Comparison of ENCODE assay signal across 21 mouse cellular contexts in the genomic region with DNA sequence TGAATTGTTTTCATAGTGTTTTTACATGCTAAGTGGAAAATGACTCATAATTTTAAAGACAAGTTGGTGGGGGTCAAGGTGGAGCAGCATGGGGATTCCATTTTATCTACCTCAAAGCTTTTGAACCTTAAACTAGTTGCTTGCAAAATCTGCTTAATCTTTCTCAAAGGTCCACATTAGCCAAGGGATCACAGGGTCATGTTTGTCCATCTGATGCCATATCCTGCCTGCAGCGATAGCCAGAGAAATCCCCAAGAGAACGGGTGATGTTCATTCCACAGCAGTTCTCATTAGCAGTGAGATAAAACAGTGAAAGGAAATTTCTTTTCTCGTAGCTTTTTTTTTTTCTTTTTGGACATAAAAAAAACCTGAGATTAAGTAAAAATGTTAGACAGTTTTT.
DNase-seq lines count a peak whose midpoint lies in the region; ATAC-seq and TF ChIP-seq lines count a peak whose summit lies in the region.
"Had no signal": no experiment of that assay in that cellular context is flagged by ENCODE, and none has a peak within 500 bp of the region (broad histone marks: within the 10 kb centered on the region; RNA-seq: fewer than 3 reads in every experiment).

No protein-coding gene starts in this region.

- no peaks in the 10 kb centered on the region for H3K36me3 ChIP-seq in heart, embryonic 10.5 days
- no peaks in the 10 kb centered on the region for H3K36me3 ChIP-seq in liver, embryonic 13.5 days
- H3K36me3 ChIP-seq in liver, postnatal 0 days (replicated peaks; ENCODE audit: insufficient read depth, low read length) = no peaks in the 10 kb centered on the region
- H3K36me3 ChIP-seq: embryonic facial prominence, embryonic 15.5 days; hindbrain, embryonic 12.5 days; limb, embryonic 13.5 days had no signal

- 54% methylated on average over 3 of the region's 3 CpGs for WGBS in heart, embryonic 10.5 days
- WGBS in liver, embryonic 13.5 days (ENCODE audit: insufficient replicate concordance) = 53% methylated on average over 3 of the region's 3 CpGs
- WGBS in liver, postnatal 0 days (ENCODE audit: insufficient replicate concordance) = 43% methylated on average over 3 of the region's 3 CpGs

- H3K27ac ChIP-seq in heart, embryonic 10.5 days = no peak overlapping the region
- H3K27ac ChIP-seq in liver, embryonic 13.5 days = no peak overlapping the region
- H3K27ac ChIP-seq in liver, postnatal 0 days (ENCODE audit: low read depth) = no peak overlapping the region
- H3K27ac ChIP-seq: embryonic facial prominence, embryonic 15.5 days; hindbrain, embryonic 12.5 days; limb, embryonic 13.5 days had no signal

- no peak for TF ChIP-seq EP300 in liver, postnatal 0 days (IDR thresholded peaks at IDR 0.05; ENCODE audit: low read depth)

- ATAC-seq in liver, embryonic 13.5 days (ENCODE audit: low read depth) = peak; percentile 64; the same call in 1 of the 2 replicates
- peak; percentile 33; the same call in 1 of the 2 replicates for ATAC-seq in liver, postnatal 0 days
- ATAC-seq: forebrain, embryonic 16.5 days had no signal

- no peak overlapping the region for H3K9ac ChIP-seq in liver, embryonic 13.5 days
- H3K9ac ChIP-seq in liver, postnatal 0 days (replicated peaks) = no peak overlapping the region
- H3K9ac ChIP-seq: embryonic facial prominence, embryonic 15.5 days; hindbrain, embryonic 12.5 days; limb, embryonic 13.5 days; lung, embryonic 14.5 days had no signal

- H3K4me1 ChIP-seq in heart, embryonic 10.5 days = no peaks in the 10 kb centered on the region
- H3K4me1 ChIP-seq in liver, embryonic 13.5 days (replicated peaks) = no peaks in the 10 kb centered on the region
- no peaks in the 10 kb centered on the region for H3K4me1 ChIP-seq in liver, postnatal 0 days (ENCODE audit: insufficient read depth)
- H3K4me1 ChIP-seq: embryonic facial prominence, embryonic 15.5 days; hindbrain, embryonic 12.5 days; limb, embryonic 13.5 days had no signal

- no peak overlapping the region for H3K4me2 ChIP-seq in liver, embryonic 13.5 days
- H3K4me2 ChIP-seq in liver, postnatal 0 days (ENCODE audit: low read depth, low read length) = no peak overlapping the region
- H3K4me2 ChIP-seq: embryonic facial prominence, embryonic 15.5 days; hindbrain, embryonic 12.5 days; limb, embryonic 13.5 days; lung, embryonic 14.5 days had no signal

- no peak for TF ChIP-seq CTCF in liver, postnatal 0 days (IDR thresholded peaks at IDR 0.05; ENCODE audit: low read depth)

- H3K9me3 ChIP-seq in heart, embryonic 10.5 days = no peaks in the 10 kb centered on the region
- H3K9me3 ChIP-seq in liver, embryonic 13.5 days (replicated peaks) = no peaks in the 10 kb centered on the region
- H3K9me3 ChIP-seq in liver, postnatal 0 days (ENCODE audit: low read length) = no peaks in the 10 kb centered on the region
- H3K9me3 ChIP-seq: embryonic facial prominence, embryonic 15.5 days; limb, embryonic 13.5 days had no signal

- H3K27me3 ChIP-seq in heart, embryonic 10.5 days (ENCODE audit: insufficient read depth, poor library complexity, severe bottlenecking) = no peaks in the 10 kb centered on the region
- no peaks in the 10 kb centered on the region for H3K27me3 ChIP-seq in liver, embryonic 13.5 days
- H3K27me3 ChIP-seq in liver, postnatal 0 days (ENCODE audit: insufficient read depth, low read length) = no peaks in the 10 kb centered on the region
- H3K27me3 ChIP-seq: CH12.LX; embryonic facial prominence, embryonic 15.5 days; hindbrain, embryonic 12.5 days; limb, embryonic 13.5 days had no signal

- no peak overlapping the region for H3K4me3 ChIP-seq in heart, embryonic 10.5 days
- H3K4me3 ChIP-seq in liver, embryonic 13.5 days (replicated peaks) = no peak overlapping the region
- H3K4me3 ChIP-seq in liver, postnatal 0 days (ENCODE audit: low read depth, low read length) = no peak overlapping the region
- H3K4me3 ChIP-seq: embryonic facial prominence, embryonic 15.5 days; hindbrain, embryonic 12.5 days; limb, embryonic 13.5 days had no signal

- DNase-seq in adrenal gland, postnatal 14 days = peak; percentile 8
- no peak for DNase-seq in adrenal gland, adult 18-20 months (ENCODE audit: low spot score in 2 of 2)
- peak; percentile 56 for DNase-seq in heart, adult 8-10 months (ENCODE audit: low spot score)
- DNase-seq in heart, embryonic 10.5 days (ENCODE audit: low spot score) = no peak
- DNase-seq in liver, embryonic 13.5 days = no peak
- DNase-seq in liver = no peak
- no peak for DNase-seq in liver, postnatal 0 days
- no peak for DNase-seq in layer of hippocampus, adult 18-20 months (ENCODE audit: low spot score in 2 of 2)
- DNase-seq: cerebellum, adult 2 months; cerebellum, postnatal 36 days; gastrocnemius, postnatal 10 days; layer of hippocampus, postnatal 36 days; lung, embryonic 14.5 days; lung, postnatal 36 days; right cerebral cortex, postnatal 14 days; thymus, postnatal 36 days had no signal

Comparison
In these comparisons a context has a peak if more than half of its experiments do, and no peak if none do; other contexts are left out.
1. DNase-seq: peak in adrenal gland, postnatal 14 days (single experiment) and heart, adult 8-10 months (single experiment); none in adrenal gland, adult 18-20 months (0 of 2), heart, embryonic 10.5 days (single experiment), liver, embryonic 13.5 days (single experiment), liver (single experiment), liver, postnatal 0 days (single experiment) and layer of hippocampus, adult 18-20 months (0 of 2).